Mouse (Mus musculus): ENCODE data around the gene Lmln.

GRCm38 (mm10) chr16:33015986-33016385, 46.3 kb upstream of the Lmln start:
- TF ChIP-seq USF1 (IDR thresholded peaks at IDR 0.05; ENCODE audit: low read depth, low read length) (no peak), POLR2AphosphoS5 (IDR thresholded peaks at IDR 0.05; ENCODE audit: borderline replicate concordance, low read depth, low read length) (no peak), POLR2A (IDR thresholded peaks at IDR 0.05; ENCODE audit: control insufficient read depth in 1 of 2, insufficient read depth in 1 of 2, low read depth in 1 of 2, low read length in 2 of 2, poor library complexity in 1 of 2) (no peak), MAFK (IDR thresholded peaks at IDR 0.05; ENCODE audit: borderline replicate concordance, low read depth, low read length) (no peak), HCFC1 (IDR thresholded peaks at IDR 0.05; ENCODE audit: low read depth, low read length) (no peak), ZMIZ1 (IDR thresholded peaks at IDR 0.05; ENCODE audit: low read depth, low read length) (no peak)
